Mouse (Mus musculus) forebrain, embryonic 10.5 days (tissue): ENCODE data around the gene Msn. TPM values are rescaled to one million over a fixed set of nuclear protein-coding genes. Genes with fewer than 3 reads are reported as not detected.

Experiments
- DNase-seq: peaks from one replicate; pipeline ENCODE4 v3.0.0-alpha.2; 2017; ENCODE audit warnings: low spot score; ENCODE audit errors: extremely low spot score
- H3K27ac ChIP-seq: fragments of 300-500 bp; sonication (generic); 2 replicates; pipeline ENCODE4 v1.5.1; 2016; ENCODE audit warnings: mild to moderate bottlenecking
- H3K27me3 ChIP-seq: fragments of 300-500 bp; sonication (generic); 2 replicates; pipeline ENCODE4 v1.6.1; 2016; ENCODE audit warnings: mild to moderate bottlenecking; ENCODE audit not compliant: poor library complexity, severe bottlenecking
- H3K36me3 ChIP-seq: fragments of 300-500 bp; sonication (generic); replicated peaks from 2 replicates; pipeline ENCODE4 v1.6.1; 2016; ENCODE audit warnings: mild to moderate bottlenecking, moderate library complexity
- H3K4me1 ChIP-seq: fragments of 300-500 bp; sonication (generic); 2 replicates; pipeline ENCODE4 v1.6.1; 2016
- H3K4me3 ChIP-seq: fragments of 300-500 bp; sonication (generic); 2 replicates; pipeline ENCODE4 v1.5.1; 2016; ENCODE audit warnings: mild to moderate bottlenecking, moderate library complexity
- H3K9me3 ChIP-seq: fragments of 300-500 bp; sonication (generic); 2 replicates; pipeline ENCODE4 v1.6.1; 2016; ENCODE audit warnings: mild to moderate bottlenecking, moderate library complexity
- WGBS: fragments of 180-500 bp; shearing (Covaris S2); methylation state at CpG from one replicate; pipeline ENCODE4 v1.1.7; 2016; 5-methylcytosine and 5-hydroxymethylcytosine counted together
- polyA plus RNA-seq: library from polyadenylated mRNA; unstranded; fragments of >200 nt; fragmentation: Nextera tagmentation; extraction: Ambion mirVana; gene quantifications from 2 replicates; pipeline ENCODE4 v1.2.1, GENCODE M21; 2016

The Msn gene
- polyA plus RNA-seq, result 109 and 116 TPM in 2 replicates

DNA sequence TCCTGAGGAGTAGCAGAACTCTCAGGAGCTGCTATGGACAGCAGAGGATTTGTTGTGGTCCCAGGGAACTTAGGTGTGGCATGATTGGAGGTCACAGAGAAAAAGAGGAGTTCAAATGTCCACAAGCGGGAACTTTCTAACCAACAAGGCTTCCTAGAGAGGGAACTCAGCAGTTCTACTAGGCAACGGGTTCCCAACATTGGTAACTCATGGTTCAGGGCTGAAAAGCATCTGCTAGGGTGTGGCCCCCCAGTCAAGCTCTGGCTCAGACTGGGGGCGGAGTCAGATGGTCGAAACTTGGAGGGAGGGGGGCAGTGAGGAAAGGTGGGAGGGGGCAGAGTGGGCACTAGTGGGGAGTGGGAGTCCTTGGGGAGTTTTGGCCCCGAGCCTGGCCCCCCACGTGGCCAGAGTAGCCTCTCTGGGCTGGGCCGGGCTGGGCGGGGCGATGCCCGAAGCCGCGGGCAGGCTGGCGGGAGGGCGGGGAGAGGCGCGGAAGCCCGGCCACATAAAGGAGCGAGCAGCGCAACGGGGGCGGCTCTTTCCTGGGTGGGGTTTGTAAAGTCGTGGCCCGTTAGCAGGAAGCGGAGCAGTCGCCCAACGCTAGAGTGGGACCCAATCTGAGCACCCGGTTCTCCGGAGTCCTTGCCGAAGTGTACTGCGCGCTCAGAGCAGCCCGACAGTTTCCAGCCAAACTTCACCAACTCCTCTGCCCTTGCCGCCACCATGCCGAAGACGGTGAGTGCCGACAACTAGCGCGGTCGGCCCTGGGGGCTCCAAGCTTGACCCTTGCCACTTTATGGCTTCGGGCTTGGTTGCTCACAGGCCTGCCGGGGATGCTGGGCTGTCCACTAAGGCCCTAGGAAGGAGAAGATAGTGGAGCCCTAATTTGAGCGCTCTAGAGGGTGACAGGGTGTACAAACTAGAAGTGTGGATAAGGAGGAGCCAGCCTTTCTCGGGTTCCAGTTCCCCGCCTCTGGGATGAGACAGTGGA lies at the start of gene Msn:
Gene Msn, plus strand, starts transcription at position 534 of the 991 bp plus-strand sequence.
- no peaks in the 10 kb centered on the region for H3K36me3 ChIP-seq
- peak within 1 kb of the TSS; percentile 60 for H3K4me3 ChIP-seq
- DNase-seq, result peak; percentile 51
- peak within 1 kb of the TSS; percentile 88 for H3K27ac ChIP-seq
- H3K9me3 ChIP-seq, result no peaks in the 10 kb centered on the region
- H3K4me1 ChIP-seq, result peaks cover 6% of the 10 kb centered on the region; the same call in 1 of the 2 replicates
- 16% methylated on average over 42 of the region's 44 CpGs for WGBS
- peaks cover 27% of the 10 kb centered on the region for H3K27me3 ChIP-seq

DNA sequence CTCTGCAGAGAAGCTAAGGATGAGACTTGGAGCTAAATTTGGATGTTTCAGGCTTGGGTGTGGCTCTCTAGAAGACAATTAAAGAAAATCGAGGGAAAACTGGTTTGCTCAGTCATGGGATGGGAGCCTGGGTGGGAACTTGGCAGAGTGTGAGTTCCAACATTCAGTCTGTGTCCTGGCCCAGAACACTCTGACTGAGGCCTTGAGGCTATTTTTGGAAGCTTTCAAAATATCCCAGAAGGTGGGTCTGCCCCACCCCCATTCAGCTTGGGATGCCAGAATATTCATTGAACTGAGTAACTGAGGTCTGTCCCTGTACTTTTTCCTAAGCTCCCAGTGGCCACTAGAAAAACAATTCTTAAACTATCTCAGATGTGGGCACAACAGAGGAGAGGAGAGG lies 43.0 kb upstream of the Msn start:
- no peaks in the 10 kb centered on the region for H3K4me1 ChIP-seq
- H3K27me3 ChIP-seq, result peaks cover 15% of the 10 kb centered on the region; the same call in 1 of the 2 replicates
- 76% methylated on average over 1 of the region's 1 CpGs for WGBS
- no peak overlapping the region for H3K4me3 ChIP-seq
- no peak overlapping the region for H3K27ac ChIP-seq
- DNase-seq, result no peak
- no peaks in the 10 kb centered on the region for H3K36me3 ChIP-seq
- H3K9me3 ChIP-seq, result no peaks in the 10 kb centered on the region

DNA sequence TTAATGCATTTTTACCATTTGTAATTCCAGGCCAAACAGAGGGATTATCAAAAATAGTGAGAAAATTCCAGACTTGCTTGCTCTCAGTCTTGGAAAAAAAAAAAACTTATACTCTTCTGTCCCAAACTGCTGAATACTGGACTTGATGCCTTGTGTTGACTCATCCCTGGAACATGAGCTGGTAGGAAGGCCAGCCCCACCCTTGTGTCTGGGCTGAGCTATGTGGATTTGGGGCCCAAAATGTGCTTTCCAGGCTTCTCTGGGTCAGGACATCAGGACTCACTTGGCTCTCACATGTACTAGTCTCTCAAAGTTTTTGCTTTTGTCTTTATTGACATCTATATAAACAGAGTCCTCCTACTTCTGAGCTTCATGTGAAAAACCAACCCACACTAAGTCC lies 18.1 kb upstream of the Msn start:
- no peak overlapping the region for H3K4me3 ChIP-seq
- H3K36me3 ChIP-seq, result no peaks in the 10 kb centered on the region
- H3K4me1 ChIP-seq, result no peaks in the 10 kb centered on the region
- no peaks in the 10 kb centered on the region for H3K27me3 ChIP-seq
- no peak for DNase-seq
- no peaks in the 10 kb centered on the region for H3K9me3 ChIP-seq
- H3K27ac ChIP-seq, result no peak overlapping the region

DNA sequence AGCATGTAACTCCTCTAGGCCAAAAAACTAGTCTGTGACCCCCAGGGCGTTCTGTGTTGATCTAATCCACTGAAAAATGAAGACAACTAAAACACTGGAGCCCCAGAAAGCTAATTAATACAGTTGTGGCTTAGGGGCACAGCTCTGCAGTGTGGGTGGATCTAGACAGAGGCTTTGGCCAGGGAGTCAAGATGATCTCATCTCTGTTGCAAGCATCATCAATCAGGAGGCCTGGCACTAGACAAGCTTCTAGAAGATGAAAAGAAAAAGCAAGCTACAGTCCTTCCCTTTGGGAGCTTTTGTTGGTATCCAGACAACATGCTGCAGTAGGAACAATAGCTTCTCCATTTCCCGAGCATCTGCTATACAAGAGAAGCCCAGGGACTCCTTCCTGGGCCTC lies 9.6 kb upstream of the Msn start:
- DNase-seq, result no peak
- WGBS, result 55% methylated on average over 2 of the region's 2 CpGs
- Histone ChIP-seq H3K4me3 (no peak overlapping the region), H3K36me3 (no peaks in the 10 kb centered on the region), H3K27me3 (peaks cover 22% of the 10 kb centered on the region; the same call in 1 of the 2 replicates), H3K27ac (no peak overlapping the region), H3K4me1 (no peaks in the 10 kb centered on the region), H3K9me3 (no peaks in the 10 kb centered on the region)

DNA sequence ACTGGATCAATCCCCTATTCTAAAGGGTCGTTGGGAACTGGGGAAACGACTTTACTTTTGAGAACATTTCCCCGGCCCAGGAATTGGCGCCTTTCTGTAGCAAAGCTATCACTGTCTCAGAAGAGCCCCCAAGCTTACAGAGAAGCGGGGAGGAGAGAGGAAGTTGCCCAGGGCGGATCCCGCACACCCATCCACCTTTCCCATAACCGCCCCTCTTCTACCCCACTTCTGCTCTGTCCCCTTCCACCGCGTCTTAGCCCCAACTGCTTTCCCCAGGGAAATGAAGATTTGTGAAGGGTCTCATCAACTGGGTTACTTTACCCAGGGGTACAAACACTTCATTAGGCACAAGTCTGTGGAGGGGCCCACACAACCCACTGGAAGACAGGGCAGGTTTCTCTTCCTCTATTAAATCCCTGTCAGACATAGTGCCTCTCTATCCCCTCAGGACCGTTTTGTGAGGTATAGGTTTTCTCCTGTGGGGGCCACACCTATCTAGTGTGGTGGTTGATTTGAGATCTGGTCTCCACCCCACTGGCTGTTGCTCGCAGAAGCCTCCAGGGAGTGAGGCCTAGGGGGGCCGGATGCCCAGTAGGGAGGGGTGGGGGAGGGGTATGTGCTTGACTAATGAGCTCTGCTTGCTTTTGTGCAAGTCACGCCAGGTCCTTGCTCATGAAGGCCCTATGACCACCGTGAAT lies 820 bp downstream of the Msn start:
- peak overlapping the region; percentile 88 for H3K27ac ChIP-seq
- H3K27me3 ChIP-seq, result peaks cover 27% of the 10 kb centered on the region
- H3K4me1 ChIP-seq, result peaks cover 6% of the 10 kb centered on the region; the same call in 1 of the 2 replicates
- no peaks in the 10 kb centered on the region for H3K36me3 ChIP-seq
- no peaks in the 10 kb centered on the region for H3K9me3 ChIP-seq
- DNase-seq, result peak; percentile 47
- H3K4me3 ChIP-seq, result peak overlapping the region; percentile 60
- 13% methylated on average over 15 of the region's 15 CpGs for WGBS

DNA sequence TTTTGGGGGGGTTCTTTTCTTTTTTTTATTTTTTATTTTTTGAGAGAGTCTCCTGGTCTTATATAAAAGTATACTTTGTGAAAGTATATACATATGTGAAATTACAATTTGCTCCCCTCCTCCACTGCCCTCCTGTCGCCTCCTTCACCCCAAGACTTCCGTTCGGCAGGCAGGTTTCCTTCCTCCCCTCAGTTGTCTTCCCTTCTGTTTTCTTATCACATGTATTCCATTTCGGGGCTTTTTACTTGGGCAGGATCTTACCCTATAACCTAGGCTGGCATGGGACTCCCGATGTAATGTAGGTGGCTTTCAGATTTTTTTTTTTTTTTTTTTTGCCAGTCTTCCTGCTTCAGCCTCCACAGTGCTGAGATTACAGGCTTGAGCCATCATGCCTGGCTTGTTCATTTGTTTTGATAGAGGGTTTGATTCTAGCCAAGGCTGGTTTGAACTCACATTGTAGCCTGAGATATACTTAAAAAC lies 1.7 kb downstream of the Msn start:
- 44% methylated on average over 5 of the region's 5 CpGs for WGBS
- peak overlapping the region; percentile 60 for H3K4me3 ChIP-seq
- H3K27ac ChIP-seq, result peak overlapping the region; percentile 88
- H3K4me1 ChIP-seq, result peaks cover 6% of the 10 kb centered on the region; the same call in 1 of the 2 replicates
- no peaks in the 10 kb centered on the region for H3K36me3 ChIP-seq
- no peaks in the 10 kb centered on the region for H3K9me3 ChIP-seq
- H3K27me3 ChIP-seq, result peaks cover 27% of the 10 kb centered on the region
- no peak for DNase-seq

DNA sequence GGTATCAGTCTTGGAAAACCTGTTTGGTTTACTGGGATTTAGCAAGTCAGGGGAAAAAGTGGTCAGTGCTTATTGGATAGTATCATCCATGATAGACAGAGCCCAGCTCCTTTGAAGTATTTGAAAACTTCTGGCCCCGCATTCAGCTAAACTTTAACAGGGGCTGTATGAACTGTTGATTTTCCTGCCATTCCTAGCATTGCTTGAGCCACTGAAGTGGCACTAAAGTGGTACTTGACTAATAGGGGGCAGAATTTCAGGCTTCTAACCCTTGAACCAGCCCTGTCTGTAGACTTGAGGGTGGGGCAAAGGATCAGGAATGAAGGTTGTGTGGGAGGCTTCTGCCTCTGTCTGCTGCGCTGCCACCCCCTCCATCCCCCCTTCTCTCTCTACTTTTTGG lies 3.2 kb downstream of the Msn start:
- no peak for DNase-seq
- Histone ChIP-seq H3K4me3 (no peak overlapping the region), H3K27me3 (peaks cover 18% of the 10 kb centered on the region), H3K27ac (no peak overlapping the region), H3K36me3 (no peaks in the 10 kb centered on the region), H3K9me3 (no peaks in the 10 kb centered on the region), H3K4me1 (peaks cover 6% of the 10 kb centered on the region; the same call in 1 of the 2 replicates)
- 75% methylated on average over 2 of the region's 2 CpGs for WGBS

DNA sequence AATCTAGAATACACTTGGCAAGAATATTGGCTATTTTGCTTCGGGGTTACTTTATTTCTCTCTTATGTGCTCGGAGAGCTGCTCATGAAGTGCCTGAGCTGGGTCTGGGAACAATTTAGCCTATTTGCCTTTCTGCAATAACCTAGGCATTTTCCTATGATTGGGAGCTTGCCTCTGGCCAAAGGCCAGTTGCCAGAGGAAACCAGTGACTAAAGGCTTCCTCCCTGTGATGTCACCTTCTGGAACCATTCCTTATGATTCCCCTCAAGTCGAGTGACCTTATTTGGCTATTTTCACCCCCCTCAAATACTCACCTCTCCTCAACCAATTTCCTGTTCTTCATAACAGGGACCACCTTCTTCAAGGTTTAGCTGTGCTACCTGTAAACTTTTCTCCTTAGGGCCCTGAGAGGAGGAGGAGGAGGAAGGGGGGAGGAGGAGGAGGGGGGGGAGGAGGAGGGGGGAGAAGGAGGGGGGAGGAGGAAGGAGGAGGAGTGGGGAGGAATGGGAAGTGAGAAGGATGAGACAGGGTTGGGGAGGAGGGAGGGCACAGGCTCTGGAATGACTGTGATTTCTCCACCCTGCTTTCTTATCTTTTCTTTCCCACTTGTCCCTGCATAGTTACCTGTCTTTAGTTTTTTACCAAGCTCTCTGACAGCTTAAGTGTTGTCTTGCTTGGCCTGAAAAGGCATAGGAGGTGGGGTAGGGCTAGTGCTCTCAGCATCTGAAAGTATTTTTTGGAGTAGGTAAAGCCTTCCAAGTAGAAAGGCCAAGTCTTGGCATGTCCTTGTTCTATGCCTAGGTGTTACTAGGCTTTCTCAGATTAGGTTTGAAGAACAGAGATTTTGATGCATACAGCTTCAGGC lies 11.8 kb downstream of the Msn start:
- H3K36me3 ChIP-seq, result peaks cover 8% of the 10 kb centered on the region; the same call in 1 of the 2 replicates
- DNase-seq, result no peak
- no peak overlapping the region for H3K27ac ChIP-seq
- 76% methylated on average over 3 of the region's 3 CpGs for WGBS
- H3K4me3 ChIP-seq, result no peak overlapping the region
- H3K27me3 ChIP-seq, result no peaks in the 10 kb centered on the region; the same call in 1 of the 2 replicates
- no peaks in the 10 kb centered on the region for H3K9me3 ChIP-seq
- no peaks in the 10 kb centered on the region for H3K4me1 ChIP-seq

DNA sequence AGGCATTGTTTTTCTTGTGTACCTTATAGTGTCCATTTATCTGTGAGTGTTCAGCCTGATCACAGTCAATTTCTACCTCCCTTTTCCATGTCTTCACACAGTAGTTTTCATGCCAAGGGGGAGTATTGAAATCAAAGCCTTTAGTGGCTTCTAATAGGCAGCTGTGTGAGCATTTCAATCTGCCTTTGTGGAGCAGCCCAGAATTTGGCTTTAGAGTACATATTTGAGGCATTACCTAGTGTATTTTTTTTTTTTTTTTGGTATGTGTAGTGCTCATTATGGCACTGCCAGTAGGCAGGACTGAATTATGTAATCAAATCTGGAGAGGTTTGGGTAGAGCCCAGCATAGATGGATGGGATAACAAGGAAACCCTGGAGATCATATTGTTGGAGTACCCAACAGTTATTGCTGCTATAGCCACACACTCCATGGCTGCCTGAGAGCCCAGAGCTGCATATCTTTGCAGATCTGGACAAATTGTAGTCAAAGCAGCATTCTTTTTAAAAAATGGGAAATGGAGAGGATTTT lies 17.3 kb downstream of the Msn start:
- DNase-seq, result no peak
- H3K27me3 ChIP-seq, result peaks cover 8% of the 10 kb centered on the region; the same call in 1 of the 2 replicates
- H3K9me3 ChIP-seq, result no peaks in the 10 kb centered on the region
- H3K27ac ChIP-seq, result no peak overlapping the region
- H3K4me3 ChIP-seq, result no peak overlapping the region
- peaks cover 10% of the 10 kb centered on the region for H3K36me3 ChIP-seq
- no peaks in the 10 kb centered on the region for H3K4me1 ChIP-seq

DNA sequence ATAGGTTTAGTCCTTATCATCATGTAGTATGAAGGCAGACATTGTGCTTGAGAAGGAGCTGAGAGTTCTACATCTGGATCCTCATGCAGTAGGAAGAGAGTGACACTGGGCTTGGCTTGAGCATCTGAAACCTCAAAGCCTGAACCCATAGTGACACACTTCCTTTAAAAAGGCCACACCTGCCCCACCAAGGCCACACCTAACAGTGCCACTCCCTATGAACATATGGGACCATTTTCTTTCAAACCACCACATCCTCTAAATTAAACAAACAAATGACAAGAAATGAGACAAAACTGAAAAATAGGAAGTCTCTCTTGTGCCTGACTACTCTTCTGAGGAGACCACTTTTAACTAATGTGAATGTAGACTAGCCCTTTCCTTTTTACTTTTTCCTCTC lies 19.7 kb downstream of the Msn start:
- no peak overlapping the region for H3K27ac ChIP-seq
- no peak for DNase-seq
- H3K9me3 ChIP-seq, result no peaks in the 10 kb centered on the region
- H3K27me3 ChIP-seq, result peaks cover 13% of the 10 kb centered on the region; the same call in 1 of the 2 replicates
- no peaks in the 10 kb centered on the region for H3K4me1 ChIP-seq
- H3K4me3 ChIP-seq, result no peak overlapping the region
- H3K36me3 ChIP-seq, result peaks cover 5% of the 10 kb centered on the region

DNA sequence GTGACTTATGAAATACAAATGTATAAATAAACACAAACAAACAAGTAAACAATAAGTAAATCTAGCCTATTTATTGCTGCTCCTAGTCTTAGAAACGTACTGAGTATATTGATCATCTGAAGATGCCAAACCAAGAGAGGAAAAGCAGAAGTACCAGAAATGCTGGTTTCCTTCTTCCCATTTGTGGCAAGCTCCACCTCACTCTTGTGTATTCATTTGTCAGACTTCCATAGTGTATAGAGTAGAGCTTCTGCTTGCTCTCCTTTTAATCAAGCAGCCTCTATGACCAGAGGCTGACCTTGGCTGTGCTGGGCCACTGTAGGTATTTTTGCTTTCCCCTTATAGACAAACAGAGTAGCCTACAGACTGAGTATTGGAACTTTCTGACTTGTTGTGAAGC lies 21.5 kb downstream of the Msn start:
- H3K4me1 ChIP-seq, result no peaks in the 10 kb centered on the region
- no peak for DNase-seq
- H3K36me3 ChIP-seq, result peaks cover 2% of the 10 kb centered on the region; the same call in 1 of the 2 replicates
- WGBS, result 93% methylated on average over 1 of the region's 1 CpGs
- H3K27ac ChIP-seq, result no peak overlapping the region
- no peak overlapping the region for H3K4me3 ChIP-seq
- peaks cover 13% of the 10 kb centered on the region; the same call in 1 of the 2 replicates for H3K27me3 ChIP-seq
- H3K9me3 ChIP-seq, result no peaks in the 10 kb centered on the region

DNA sequence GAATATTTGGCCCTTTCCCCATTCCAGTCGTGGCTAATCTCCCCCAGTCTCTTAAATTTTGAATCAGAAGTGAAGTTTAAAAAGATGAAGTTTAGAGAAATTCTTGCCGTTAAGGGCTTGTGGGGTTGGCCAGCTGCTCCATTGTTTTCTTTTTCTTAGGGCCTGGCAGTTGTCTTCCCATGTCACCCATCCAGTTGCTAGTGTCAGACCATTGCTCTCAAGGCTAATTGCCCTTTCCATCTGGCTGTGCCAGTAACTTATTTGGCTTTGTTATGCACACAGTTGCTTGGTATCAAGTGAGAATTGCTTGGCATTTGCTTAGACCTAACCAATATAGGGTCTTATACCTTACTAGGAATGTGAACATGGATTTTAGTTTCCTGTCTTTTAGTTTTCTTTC lies 24.2 kb downstream of the Msn start:
- Histone ChIP-seq H3K36me3 (peaks cover 2% of the 10 kb centered on the region; the same call in 1 of the 2 replicates), H3K27ac (no peak overlapping the region), H3K4me1 (no peaks in the 10 kb centered on the region), H3K9me3 (no peaks in the 10 kb centered on the region), H3K4me3 (no peak overlapping the region), H3K27me3 (peaks cover 14% of the 10 kb centered on the region)
- 72% methylated on average over 2 of the region's 2 CpGs for WGBS
- no peak for DNase-seq
